Mouse (Mus musculus): ENCODE measurements at regions not wholly inside any gene's neighbourhood (a gene's known extent, or its start where the extent isn't known, plus 50 kb on each side); places are given as distances from the start of the nearest gene placed in this dataset.

DNA sequence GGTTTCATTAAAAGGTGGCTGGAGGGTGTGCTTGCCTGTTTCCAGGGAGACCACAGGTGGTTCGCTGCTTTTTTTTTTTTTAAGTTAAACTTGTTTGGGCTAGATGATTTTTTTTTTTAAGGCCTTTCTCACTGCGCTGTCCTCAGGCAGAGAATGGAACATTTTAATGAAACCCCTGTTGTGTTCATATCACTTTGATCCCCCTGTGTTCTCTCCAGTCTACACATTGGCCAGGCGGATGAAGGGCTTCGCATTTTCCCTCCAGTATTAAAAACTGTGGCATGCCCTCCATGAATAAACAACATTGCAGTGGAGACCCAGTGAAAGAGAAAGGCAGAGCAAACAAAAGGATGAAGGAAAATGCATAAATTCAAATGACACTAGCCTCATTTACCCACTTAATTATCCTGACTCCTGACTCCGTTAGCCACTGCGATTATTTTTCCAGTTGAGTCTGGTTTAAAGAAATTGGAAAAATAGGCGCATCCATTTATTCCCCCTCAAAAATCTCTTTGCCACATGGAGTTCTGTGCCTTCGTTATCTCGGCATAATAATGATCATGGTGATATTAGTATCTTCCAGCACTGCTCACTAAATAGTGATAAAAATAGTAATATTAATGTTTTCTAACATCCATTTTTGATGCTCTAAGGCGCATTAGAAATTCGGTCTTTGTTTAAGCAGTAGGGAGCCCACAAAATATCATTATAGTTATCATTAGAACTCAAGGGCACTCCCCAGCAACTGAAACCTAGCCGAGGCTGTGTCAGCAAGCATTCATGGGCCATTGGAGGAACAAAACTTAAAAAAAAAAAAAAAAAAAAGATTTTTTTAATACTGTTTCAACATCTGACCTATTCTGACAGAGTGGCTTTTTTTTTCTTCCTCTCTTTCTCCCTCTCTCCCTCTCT, 618.0 kb downstream of the Tfap2b start:
- H3K9me3 ChIP-seq (replicated peaks; ENCODE audit: control insufficient read depth, low read length) = no peaks in the 10 kb centered on the region
- ATAC-seq (0 out of 2 replicates have a peak, but pooled peaks have one; percentile 26), DNase-seq (ENCODE audit: low spot score) (peak; percentile 19)
- WGBS = 42% methylated on average over 12 of the region's 12 CpGs
- no peak overlapping the region for H3K9ac ChIP-seq (ENCODE audit: low read length)
- H3K4me3 ChIP-seq (ENCODE audit: low read depth, low read length) = no peak overlapping the region
- H3K4me2 ChIP-seq (ENCODE audit: low read length) = no peak overlapping the region
- no peaks in the 10 kb centered on the region for H3K27me3 ChIP-seq (replicated peaks; ENCODE audit: control insufficient read depth, insufficient read depth, low read length)
- H3K36me3 ChIP-seq (ENCODE audit: control insufficient read depth, insufficient read depth, low read length) = no peaks in the 10 kb centered on the region
- no peak overlapping the region for H3K27ac ChIP-seq (ENCODE audit: low read depth, low read length)
- no peaks in the 10 kb centered on the region for H3K4me1 ChIP-seq (ENCODE audit: control insufficient read depth, insufficient read depth, low read length)

DNA sequence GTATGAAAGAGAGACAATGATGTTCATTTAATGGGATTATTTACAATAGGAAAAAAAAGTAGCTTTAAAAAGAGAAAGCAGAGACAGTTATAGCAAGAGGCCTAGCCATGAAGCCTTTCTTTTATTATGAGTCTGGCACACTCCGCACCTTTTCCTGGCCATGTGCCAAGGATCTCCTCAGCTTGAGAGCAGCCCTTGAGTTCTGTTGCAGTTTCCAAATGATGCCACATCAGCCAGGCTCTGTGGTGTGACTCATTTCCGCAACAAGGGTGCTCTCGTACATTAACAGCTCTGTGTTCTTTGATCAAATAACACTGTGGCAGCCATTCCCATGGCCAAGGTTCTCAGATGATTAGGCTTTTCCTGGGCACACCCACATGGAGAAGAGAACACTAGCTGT, 641.2 kb downstream of the Tfap2b start:
- H3K27ac ChIP-seq (ENCODE audit: low read depth, low read length) = no peak overlapping the region
- H3K36me3 ChIP-seq (ENCODE audit: control insufficient read depth, insufficient read depth, low read length) = no peaks in the 10 kb centered on the region
- no peaks in the 10 kb centered on the region for H3K4me1 ChIP-seq (ENCODE audit: control insufficient read depth, insufficient read depth, low read length)
- no peak overlapping the region for H3K4me2 ChIP-seq (ENCODE audit: low read length)
- DNase-seq (ENCODE audit: low spot score) = peak; percentile 51
- no peak overlapping the region for H3K9ac ChIP-seq (ENCODE audit: low read length)
- 45% methylated on average over 3 of the region's 3 CpGs for WGBS
- ATAC-seq = peak; percentile 60; the same call in 1 of the 2 replicates
- H3K27me3 ChIP-seq (replicated peaks; ENCODE audit: control insufficient read depth, insufficient read depth, low read length) = no peaks in the 10 kb centered on the region
- H3K4me3 ChIP-seq (ENCODE audit: low read depth, low read length) = no peak overlapping the region
- H3K9me3 ChIP-seq (replicated peaks; ENCODE audit: control insufficient read depth, low read length) = no peaks in the 10 kb centered on the region

DNA sequence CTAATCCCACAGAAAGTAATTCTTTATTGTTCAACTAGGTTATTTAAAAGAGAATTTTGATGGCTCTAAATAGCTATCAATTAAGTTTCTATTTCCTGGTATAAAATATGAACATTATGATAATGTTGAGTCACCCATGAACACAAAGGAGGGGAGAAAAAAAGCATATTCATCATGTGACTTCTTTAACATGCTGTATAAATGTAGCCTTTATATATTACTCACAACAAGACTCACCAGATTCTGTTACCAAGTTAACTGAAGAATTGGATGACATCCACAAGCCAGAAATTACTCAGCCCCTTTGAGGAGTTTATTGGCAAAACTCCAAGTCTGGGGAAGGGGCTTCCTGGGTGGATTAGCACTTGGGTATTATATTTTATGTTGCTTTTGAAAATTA, 648.5 kb downstream of the Tfap2b start:
- Histone ChIP-seq H3K9ac (ENCODE audit: low read length) (no peak overlapping the region), H3K4me1 (ENCODE audit: control insufficient read depth, insufficient read depth, low read length) (no peaks in the 10 kb centered on the region), H3K36me3 (ENCODE audit: control insufficient read depth, insufficient read depth, low read length) (no peaks in the 10 kb centered on the region), H3K4me2 (ENCODE audit: low read length) (no peak overlapping the region), H3K27ac (ENCODE audit: low read depth, low read length) (no peak overlapping the region), H3K9me3 (replicated peaks; ENCODE audit: control insufficient read depth, low read length) (no peaks in the 10 kb centered on the region), H3K4me3 (ENCODE audit: low read depth, low read length) (no peak overlapping the region), H3K27me3 (replicated peaks; ENCODE audit: control insufficient read depth, insufficient read depth, low read length) (no peaks in the 10 kb centered on the region)
- peak; percentile 56 for DNase-seq (ENCODE audit: low spot score)
- peak; percentile 26; the same call in 1 of the 2 replicates for ATAC-seq

DNA sequence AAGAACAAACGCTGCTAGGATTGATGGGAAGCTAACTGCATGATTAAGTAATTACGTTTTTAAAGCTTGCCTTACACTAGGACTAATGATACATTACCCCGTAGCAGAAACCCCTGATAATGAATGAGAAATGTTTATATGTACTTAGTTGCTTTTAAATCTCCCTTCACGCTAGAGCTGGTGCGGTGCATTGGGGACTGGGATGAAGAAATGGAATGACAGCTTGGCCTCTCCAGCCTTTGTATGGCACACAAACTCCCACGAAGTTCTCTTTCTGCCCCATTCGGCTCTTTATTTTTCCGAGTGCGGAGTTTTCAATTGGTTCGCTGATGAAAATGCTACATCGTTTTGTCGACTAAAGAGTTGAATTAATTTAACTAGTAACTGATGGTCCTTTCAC, 659.8 kb downstream of the Tfap2b start:
- H3K27ac ChIP-seq (ENCODE audit: low read depth, low read length) = no peak overlapping the region
- H3K36me3 ChIP-seq (ENCODE audit: control insufficient read depth, insufficient read depth, low read length) = no peaks in the 10 kb centered on the region
- DNase-seq (ENCODE audit: low spot score) = peak; percentile 64
- H3K9ac ChIP-seq (ENCODE audit: low read length) = no peak overlapping the region
- no peak overlapping the region for H3K4me2 ChIP-seq (ENCODE audit: low read length)
- peaks cover 15% of the 10 kb centered on the region for H3K27me3 ChIP-seq (replicated peaks; ENCODE audit: control insufficient read depth, insufficient read depth, low read length)
- 10% methylated on average over 12 of the region's 12 CpGs for WGBS
- H3K4me1 ChIP-seq (ENCODE audit: control insufficient read depth, insufficient read depth, low read length) = no peaks in the 10 kb centered on the region
- ATAC-seq = peak; percentile 80
- no peaks in the 10 kb centered on the region for H3K9me3 ChIP-seq (replicated peaks; ENCODE audit: control insufficient read depth, low read length)
- no peak overlapping the region for H3K4me3 ChIP-seq (ENCODE audit: low read depth, low read length)

DNA sequence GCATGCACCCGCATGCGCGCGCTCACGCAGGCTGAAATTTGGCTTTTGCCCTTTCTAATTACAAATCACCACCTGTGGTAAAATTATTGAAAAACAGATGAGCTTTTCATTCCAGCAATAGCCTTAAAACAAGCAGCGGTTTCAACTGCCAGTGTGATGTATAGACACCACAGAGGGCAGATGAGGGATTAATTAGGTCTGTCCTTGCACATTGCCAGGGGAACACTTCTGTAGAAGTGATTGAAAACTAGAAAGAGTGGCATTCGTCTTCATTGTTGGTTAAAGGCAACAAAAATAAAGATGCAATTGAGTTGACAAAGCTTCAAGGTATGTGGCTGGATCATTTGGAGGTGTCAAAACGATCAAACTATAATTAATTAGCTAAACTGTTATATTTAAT, 672.5 kb downstream of the Tfap2b start:
- Histone ChIP-seq H3K4me3 (ENCODE audit: low read depth, low read length) (no peak overlapping the region), H3K36me3 (ENCODE audit: control insufficient read depth, insufficient read depth, low read length) (no peaks in the 10 kb centered on the region), H3K27me3 (replicated peaks; ENCODE audit: control insufficient read depth, insufficient read depth, low read length) (no peaks in the 10 kb centered on the region), H3K4me1 (ENCODE audit: control insufficient read depth, insufficient read depth, low read length) (no peaks in the 10 kb centered on the region), H3K4me2 (ENCODE audit: low read length) (no peak overlapping the region), H3K27ac (ENCODE audit: low read depth, low read length) (no peak overlapping the region), H3K9me3 (replicated peaks; ENCODE audit: control insufficient read depth, low read length) (no peaks in the 10 kb centered on the region), H3K9ac (ENCODE audit: low read length) (no peak overlapping the region)
- no peak for ATAC-seq
- DNase-seq (ENCODE audit: low spot score) = no peak
- 44% methylated on average over 8 of the region's 8 CpGs for WGBS

DNA sequence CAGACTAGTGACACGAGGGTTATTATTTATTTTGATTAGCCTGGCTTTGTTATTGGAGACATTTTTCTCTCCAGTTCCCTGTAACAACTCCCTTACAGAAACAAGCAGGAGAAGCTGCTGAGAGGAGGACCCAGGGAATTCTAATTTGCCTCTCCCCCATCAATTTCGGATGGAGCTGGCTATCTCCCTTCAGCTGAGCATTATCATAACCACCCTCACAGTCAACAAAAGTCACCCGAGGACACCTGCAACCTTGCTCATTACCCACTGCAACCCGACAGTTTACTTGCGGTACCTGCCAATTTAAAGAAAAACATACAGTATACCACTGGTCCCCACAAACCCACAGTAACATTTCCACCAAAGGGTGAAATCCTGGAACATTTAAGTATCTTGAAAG, 690.7 kb downstream of the Tfap2b start:
- Histone ChIP-seq H3K36me3 (ENCODE audit: control insufficient read depth, insufficient read depth, low read length) (no peaks in the 10 kb centered on the region), H3K9ac (ENCODE audit: low read length) (no peak overlapping the region), H3K4me2 (ENCODE audit: low read length) (no peak overlapping the region), H3K9me3 (replicated peaks; ENCODE audit: control insufficient read depth, low read length) (no peaks in the 10 kb centered on the region), H3K4me3 (ENCODE audit: low read depth, low read length) (no peak overlapping the region), H3K27ac (ENCODE audit: low read depth, low read length) (no peak overlapping the region), H3K27me3 (replicated peaks; ENCODE audit: control insufficient read depth, insufficient read depth, low read length) (peaks cover 4% of the 10 kb centered on the region; the same call in 1 of the 2 replicates), H3K4me1 (ENCODE audit: control insufficient read depth, insufficient read depth, low read length) (no peaks in the 10 kb centered on the region)
- 49% methylated on average over 5 of the region's 5 CpGs for WGBS
- DNase-seq (ENCODE audit: low spot score) (no peak), ATAC-seq (no peak)

DNA sequence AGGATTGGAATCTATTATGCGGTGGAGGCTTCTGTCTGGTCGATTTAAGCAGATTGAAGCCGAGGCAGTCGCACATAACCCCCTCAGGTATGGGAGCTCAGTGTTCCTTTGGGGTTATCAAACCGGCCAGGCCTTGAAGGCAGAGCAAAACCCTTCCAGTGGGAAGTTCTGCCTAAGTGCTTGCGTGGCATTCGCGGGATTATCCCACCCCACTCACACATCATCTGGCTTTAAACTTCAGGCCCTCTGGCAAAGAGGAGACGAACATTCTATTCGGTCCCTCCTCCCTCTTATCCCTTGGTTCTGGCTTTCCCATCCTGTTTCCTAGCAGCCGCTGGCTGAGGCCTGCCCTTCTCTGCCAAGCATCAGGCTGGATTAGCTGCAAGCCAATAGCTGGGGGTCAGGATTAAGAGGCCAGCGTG, 691.2 kb downstream of the Tfap2b start:
- ATAC-seq (peak; percentile 77), DNase-seq (ENCODE audit: low spot score) (peak; percentile 27)
- no peak overlapping the region for H3K4me2 ChIP-seq (ENCODE audit: low read length)
- 9% methylated on average over 12 of the region's 12 CpGs for WGBS
- no peak overlapping the region for H3K9ac ChIP-seq (ENCODE audit: low read length)
- no peaks in the 10 kb centered on the region for H3K4me1 ChIP-seq (ENCODE audit: control insufficient read depth, insufficient read depth, low read length)
- H3K9me3 ChIP-seq (replicated peaks; ENCODE audit: control insufficient read depth, low read length) = no peaks in the 10 kb centered on the region
- H3K27ac ChIP-seq (ENCODE audit: low read depth, low read length) = no peak overlapping the region
- peaks cover 4% of the 10 kb centered on the region; the same call in 1 of the 2 replicates for H3K27me3 ChIP-seq (replicated peaks; ENCODE audit: control insufficient read depth, insufficient read depth, low read length)
- H3K36me3 ChIP-seq (ENCODE audit: control insufficient read depth, insufficient read depth, low read length) = no peaks in the 10 kb centered on the region
- no peak overlapping the region for H3K4me3 ChIP-seq (ENCODE audit: low read depth, low read length)

DNA sequence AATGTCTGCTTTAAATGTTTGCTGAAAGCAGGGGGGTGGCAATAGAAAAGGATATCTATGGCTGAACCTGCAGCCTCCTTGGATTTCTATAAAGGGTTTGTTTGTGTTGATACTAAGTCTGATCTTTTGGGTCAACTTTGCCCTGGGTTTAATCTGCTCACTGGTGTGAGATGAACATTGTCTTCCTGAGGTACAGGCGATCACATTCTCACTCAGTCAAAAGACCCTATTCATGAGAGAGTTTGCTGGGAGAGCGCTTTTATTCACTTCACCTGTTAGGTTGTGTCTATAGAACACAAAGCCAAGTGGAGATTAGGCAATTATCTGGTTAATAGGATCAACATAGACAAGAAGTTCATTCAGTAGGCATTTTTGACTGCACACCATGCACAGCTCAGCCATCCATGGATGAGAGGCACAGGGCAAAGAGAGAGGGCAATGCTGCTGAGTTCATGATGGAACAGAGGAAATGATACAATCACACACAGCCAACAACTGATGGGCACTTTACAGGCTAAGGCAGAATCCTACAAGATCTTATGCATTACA, 692.3 kb downstream of the Tfap2b start:
- DNase-seq (ENCODE audit: low spot score) (no peak), ATAC-seq (no peak)
- Histone ChIP-seq H3K4me3 (ENCODE audit: low read depth, low read length) (no peak overlapping the region), H3K27me3 (replicated peaks; ENCODE audit: control insufficient read depth, insufficient read depth, low read length) (peaks cover 4% of the 10 kb centered on the region; the same call in 1 of the 2 replicates), H3K9ac (ENCODE audit: low read length) (no peak overlapping the region), H3K36me3 (ENCODE audit: control insufficient read depth, insufficient read depth, low read length) (no peaks in the 10 kb centered on the region), H3K4me2 (ENCODE audit: low read length) (no peak overlapping the region), H3K4me1 (ENCODE audit: control insufficient read depth, insufficient read depth, low read length) (no peaks in the 10 kb centered on the region), H3K9me3 (replicated peaks; ENCODE audit: control insufficient read depth, low read length) (no peaks in the 10 kb centered on the region), H3K27ac (ENCODE audit: low read depth, low read length) (no peak overlapping the region)
- 4% methylated on average over 2 of the region's 2 CpGs for WGBS

DNA sequence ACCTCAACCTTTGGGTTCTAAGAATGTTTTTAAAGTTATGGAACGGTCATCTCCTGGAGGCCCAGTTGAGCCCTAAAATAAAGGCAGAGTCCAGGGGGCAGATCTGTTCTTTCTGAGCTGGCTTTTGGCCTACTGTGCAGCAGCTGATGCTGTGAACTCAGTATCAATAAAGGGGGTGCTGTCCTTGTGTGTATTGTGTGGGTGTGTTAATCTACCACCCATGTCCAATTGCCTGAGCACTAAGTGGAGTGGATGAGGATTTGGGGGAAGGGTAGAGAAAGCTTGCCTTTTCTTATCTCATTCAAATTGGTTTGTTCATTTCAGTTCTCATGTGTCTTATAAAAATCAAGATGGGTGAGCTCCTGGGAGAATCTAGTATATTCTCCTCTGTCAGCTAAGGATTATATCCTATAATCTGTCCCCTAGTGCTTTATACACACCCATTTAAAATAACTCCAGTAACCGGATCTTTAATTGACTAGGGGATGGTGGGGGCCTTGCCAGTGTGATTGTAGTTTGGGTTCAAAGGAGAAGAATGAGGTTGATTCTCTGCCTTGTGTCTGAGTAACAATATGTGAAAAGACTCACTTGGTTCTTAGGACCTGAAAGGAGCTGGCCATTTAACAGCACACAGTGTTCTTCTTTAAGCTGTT, 703.6 kb downstream of the Tfap2b start:
- Histone ChIP-seq H3K9ac (ENCODE audit: low read length) (no peak overlapping the region), H3K36me3 (ENCODE audit: control insufficient read depth, insufficient read depth, low read length) (no peaks in the 10 kb centered on the region), H3K9me3 (replicated peaks; ENCODE audit: control insufficient read depth, low read length) (no peaks in the 10 kb centered on the region), H3K4me3 (ENCODE audit: low read depth, low read length) (no peak overlapping the region), H3K27me3 (replicated peaks; ENCODE audit: control insufficient read depth, insufficient read depth, low read length) (no peaks in the 10 kb centered on the region), H3K4me2 (ENCODE audit: low read length) (no peak overlapping the region), H3K27ac (ENCODE audit: low read depth, low read length) (no peak overlapping the region), H3K4me1 (ENCODE audit: control insufficient read depth, insufficient read depth, low read length) (no peaks in the 10 kb centered on the region)
- WGBS = 17% methylated on average over 2 of the region's 2 CpGs
- ATAC-seq (no peak), DNase-seq (ENCODE audit: low spot score) (no peak)
